Mouse (Mus musculus) liver, adult 2 months (tissue): ENCODE measurements around the gene Bloc1s2. TPM values are rescaled to one million over a fixed set of nuclear protein-coding genes. Genes with fewer than 3 reads are reported as not detected.

Experiments used
- DNase-seq: peaks from one replicate; pipeline ENCODE4 v3.0.0-alpha.2; 2011; ENCODE audit warnings: low read depth, low spot score; ENCODE audit errors: extremely low read depth
- H3K27ac ChIP-seq: fragments of 200-500 bp; replicated peaks from 2 replicates; pipeline ENCODE4 v1.5.1; 2012; ENCODE audit warnings: low read depth, mild to moderate bottlenecking, control low read depth, inconsistent platforms, low read length; ENCODE audit not compliant: insufficient read depth
- H3K27me3 ChIP-seq: fragments of 200-500 bp; 2 replicates; pipeline ENCODE4 v1.6.1; 2012; ENCODE audit warnings: mild to moderate bottlenecking, moderate library complexity, low read length, inconsistent platforms; ENCODE audit not compliant: control insufficient read depth, insufficient read depth
- H3K36me3 ChIP-seq: fragments of 200-500 bp; 2 replicates; pipeline ENCODE4 v1.6.1; 2012; ENCODE audit warnings: low read length, inconsistent platforms; ENCODE audit not compliant: control insufficient read depth, insufficient read depth
- H3K4me1 ChIP-seq: fragments of 200-500 bp; 2 replicates; pipeline ENCODE4 v1.6.1; 2011; ENCODE audit warnings: low read length; ENCODE audit not compliant: control insufficient read depth, insufficient read depth
- H3K4me3 ChIP-seq: fragments of 200-500 bp; 2 replicates; pipeline ENCODE4 v1.5.1; 2011; ENCODE audit warnings: low read depth, mild to moderate bottlenecking, control low read depth, low read length, moderate library complexity; ENCODE audit not compliant: insufficient read depth
- H3K79me2 ChIP-seq: fragments of 200-500 bp; 2 replicates; pipeline ENCODE4 v1.6.1; 2012; ENCODE audit warnings: inconsistent platforms, mild to moderate bottlenecking, low read length, moderate library complexity; ENCODE audit not compliant: control insufficient read depth, insufficient read depth
- H3K9ac ChIP-seq: fragments of 200-500 bp; 2 replicates; pipeline ENCODE4 v1.6.1; 2012; ENCODE audit warnings: low read depth, mild to moderate bottlenecking, control low read depth, inconsistent platforms, low read length
- CTCF ChIP-seq: fragments of 200-500 bp; IDR thresholded peaks from 2 replicates; pipeline ENCODE4 v1.5.1; 2011; ENCODE audit warnings: low read depth, low read length, control low read depth
- POLR2A ChIP-seq: fragments of 200-500 bp; IDR thresholded peaks from 2 replicates; pipeline ENCODE4 v1.6.1; 2011; ENCODE audit warnings: low read length, control low read depth; ENCODE audit not compliant: insufficient read depth; ENCODE audit errors: extremely low read depth
- WGBS: fragments of 180-500 bp; shearing (Covaris S2); methylation state at CpG from one replicate; pipeline ENCODE4 v1.1.7; 2018; 5-methylcytosine and 5-hydroxymethylcytosine counted together
- polyA plus RNA-seq: library from polyadenylated mRNA; depleted of rRNA; stranded (reverse); fragments of >200 nt; gene quantifications from 2 replicates; pipeline ENCODE4 v1.2.3, GENCODE M21; 2012; rRNA removed
- total RNA-seq: library from RNA; depleted of rRNA; stranded (reverse); fragments of >200 nt; gene quantifications from 2 replicates; pipeline ENCODE4 v1.2.3, GENCODE M21; 2014; rRNA removed

The Bloc1s2 gene
- total and polyA plus RNA-seq, 2 experiments = 17.9 to 25.4 TPM

- TF ChIP-seq POLR2A (no peak), CTCF (no peak)
- H3K27ac ChIP-seq = peak overlapping the region; percentile 62
- no peaks in the 10 kb centered on the region for H3K27me3 ChIP-seq
- H3K79me2 ChIP-seq = peaks cover 14% of the 10 kb centered on the region; the same call in 1 of the 2 replicates
- H3K36me3 ChIP-seq = peaks cover 9% of the 10 kb centered on the region; the same call in 1 of the 2 replicates
- WGBS = 34% methylated on average over 22 of the region's 22 CpGs
- DNase-seq = no peak
- H3K9ac ChIP-seq = peak overlapping the region; percentile 63
- H3K4me1 ChIP-seq = peaks cover 33% of the 10 kb centered on the region
- peak overlapping the region; percentile 90 for H3K4me3 ChIP-seq
Observed at GRCm38 (mm10) chr19:44107661-44108521, 38.4 kb downstream of the Bloc1s2 start.

GRCm38 (mm10) chr19:44106831-44107660 lies 39.2 kb downstream of the Bloc1s2 start, which contains the start of gene Chuk:
Chuk (minus strand) TSS chr19:44107480.
- no peaks in the 10 kb centered on the region for H3K27me3 ChIP-seq
- DNase-seq = peak; percentile 90
- peak within 1 kb of the TSS; percentile 90 for H3K4me3 ChIP-seq
- H3K36me3 ChIP-seq = peaks cover 11% of the 10 kb centered on the region; the same call in 1 of the 2 replicates
- TF ChIP-seq CTCF (no peak), POLR2A (peak; percentile 81)
- WGBS = under 1% methylated on average over 66 of the region's 67 CpGs
- peaks cover 16% of the 10 kb centered on the region; the same call in 1 of the 2 replicates for H3K79me2 ChIP-seq
- H3K27ac ChIP-seq = peak within 1 kb of the TSS; percentile 69
- peaks cover 33% of the 10 kb centered on the region for H3K4me1 ChIP-seq
- H3K9ac ChIP-seq = peak within 1 kb of the TSS; percentile 97

- WGBS = 77% methylated on average over 1 of the region's 1 CpGs
- Histone ChIP-seq H3K9ac (no peak overlapping the region), H3K4me3 (no peak overlapping the region), H3K27ac (no peak overlapping the region), H3K4me1 (peaks cover 18% of the 10 kb centered on the region), H3K36me3 (peaks cover 26% of the 10 kb centered on the region), H3K27me3 (no peaks in the 10 kb centered on the region), H3K79me2 (peaks cover 25% of the 10 kb centered on the region; the same call in 1 of the 2 replicates)
- no peak for TF ChIP-seq CTCF
- no peak for TF ChIP-seq POLR2A
- DNase-seq = no peak
Observed at GRCm38 (mm10) chr19:44104393-44104792, 41.9 kb downstream of the Bloc1s2 start.

GRCm38 (mm10) chr19:44103001-44103400 lies 43.2 kb downstream of the Bloc1s2 start:
- no peak for TF ChIP-seq CTCF
- TF ChIP-seq POLR2A = no peak
- H3K27ac ChIP-seq = no peak overlapping the region
- H3K27me3 ChIP-seq = no peaks in the 10 kb centered on the region
- WGBS = 78% methylated on average over 3 of the region's 3 CpGs
- H3K36me3 ChIP-seq = peaks cover 36% of the 10 kb centered on the region
- H3K9ac ChIP-seq = no peak overlapping the region
- peaks cover 13% of the 10 kb centered on the region for H3K4me1 ChIP-seq
- no peak for DNase-seq
- H3K79me2 ChIP-seq = peaks cover 26% of the 10 kb centered on the region; the same call in 1 of the 2 replicates
- H3K4me3 ChIP-seq = no peak overlapping the region

GRCm38 (mm10) chr19:44100840-44101239 lies 45.4 kb downstream of the Bloc1s2 start:
- Histone ChIP-seq H3K36me3 (peaks cover 54% of the 10 kb centered on the region), H3K27ac (no peak overlapping the region)

More at GRCm38 (mm10) chr19:44100840-44101239, 45.4 kb downstream of the Bloc1s2 start:
- Histone ChIP-seq H3K27me3 (no peaks in the 10 kb centered on the region), H3K4me1 (peaks cover 9% of the 10 kb centered on the region), H3K79me2 (peaks cover 26% of the 10 kb centered on the region; the same call in 1 of the 2 replicates), H3K4me3 (no peak overlapping the region), H3K9ac (no peak overlapping the region)
- TF ChIP-seq CTCF (no peak), POLR2A (no peak)
- no peak for DNase-seq

Other genes with a start within 250 kb of the Bloc1s2 start
- 23.3 and 24.7 TPM in 2 replicates for gene Dnmbp, start 206.3 kb downstream of the Bloc1s2 start, total RNA-seq
- 15.5 and 15.6 TPM in 2 replicates for gene Dnmbp, start 206.3 kb downstream of the Bloc1s2 start, polyA plus RNA-seq
- 215 and 272 TPM in 2 replicates for gene Cpn1, start 159.9 kb downstream of the Bloc1s2 start, total RNA-seq
- gene Cpn1, start 159.9 kb downstream of the Bloc1s2 start, polyA plus RNA-seq = 336 and 360 TPM in 2 replicates
- 233 and 351 TPM in 2 replicates for gene Cyp2c23, start 117.2 kb downstream of the Bloc1s2 start, total RNA-seq
- gene Cyp2c23, start 117.2 kb downstream of the Bloc1s2 start, polyA plus RNA-seq = 200 and 262 TPM in 2 replicates
- gene Erlin1, start 76.7 kb downstream of the Bloc1s2 start, total RNA-seq = 27.8 and 44.2 TPM in 2 replicates
- 14.2 and 19.0 TPM in 2 replicates for gene Erlin1, start 76.7 kb downstream of the Bloc1s2 start, polyA plus RNA-seq
- gene Chuk, start 39.0 kb downstream of the Bloc1s2 start, total RNA-seq = 104 and 129 TPM in 2 replicates
- gene Chuk, start 39.0 kb downstream of the Bloc1s2 start, polyA plus RNA-seq = 28.7 and 34.7 TPM in 2 replicates
- gene Cwf19l1, start 10.6 kb downstream of the Bloc1s2 start, total RNA-seq = 12.4 and 14.1 TPM in 2 replicates
- 10.8 and 12.0 TPM in 2 replicates for gene Cwf19l1, start 10.6 kb downstream of the Bloc1s2 start, polyA plus RNA-seq
- not detected in 2 replicates for gene Pkd2l1, start 46.0 kb upstream of the Bloc1s2 start, total RNA-seq
- not detected in 2 replicates for gene Pkd2l1, start 46.0 kb upstream of the Bloc1s2 start, polyA plus RNA-seq
- 0.20 TPM in 1 of 2 replicates, not detected in the other for gene Scd3, start 56.8 kb upstream of the Bloc1s2 start, total RNA-seq
- 0.02 TPM in 1 of 2 replicates, not detected in the other for gene Scd3, start 56.8 kb upstream of the Bloc1s2 start, polyA plus RNA-seq
- gene Scd2, start 147.2 kb upstream of the Bloc1s2 start, total RNA-seq = 2.2 and 3.9 TPM in 2 replicates
- gene Scd2, start 147.2 kb upstream of the Bloc1s2 start, polyA plus RNA-seq = 2.7 and 2.9 TPM in 2 replicates
- 0.09 TPM in 1 of 2 replicates, not detected in the other for gene Scd4, start 186.6 kb upstream of the Bloc1s2 start, total RNA-seq
- gene Scd4, start 186.6 kb upstream of the Bloc1s2 start, polyA plus RNA-seq = 0.07 TPM in 1 of 2 replicates, not detected in the other